Mouse (Mus musculus) ovary, postnatal 10 days (tissue): ENCODE results near the gene Tmem254a.
"Not testable (repeated sequence)": the region's sequence is repeated elsewhere in the genome, so short reads cannot be mapped to it uniquely, and the experiment has no call there.

ENCODE experiments used
- DNase-seq: peaks from one replicate; pipeline ENCODE4 v3.0.0; 2022; ENCODE audit warnings: low spot score

The Tmem254a gene

GRCm38 (mm10) chr14:25927562-25927881, at the start of gene Tmem254a:
Gene Tmem254a, minus strand, starts transcription at chr14:25927672.
- DNase-seq, result not testable (repeated sequence)

DNA sequence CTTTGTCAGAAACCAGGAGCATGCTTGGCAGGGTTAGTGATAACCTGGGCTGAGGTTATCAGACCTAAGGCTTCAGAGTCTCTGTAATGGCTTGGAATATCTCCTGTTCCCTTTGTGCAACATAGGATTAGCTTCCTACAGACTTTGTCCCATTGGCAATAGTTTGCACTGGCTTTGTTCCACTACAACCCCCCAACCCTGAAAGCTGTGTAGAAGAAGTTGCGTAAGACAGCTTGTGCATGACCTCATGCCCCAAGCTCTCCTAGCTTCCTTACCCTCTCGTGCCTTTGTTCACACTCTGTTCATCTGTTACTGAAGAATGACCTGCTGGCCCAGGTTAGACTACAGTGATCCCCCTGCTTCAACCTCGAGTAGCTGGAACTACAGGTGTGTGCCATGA, 30.4 kb upstream of the Tmem254a start:
- DNase-seq, result not testable (repeated sequence)

- DNase-seq, result not testable (repeated sequence)
These were observed 10.5 kb upstream of the Tmem254a start, which contains the start of gene Cphx1 for GRCm38 (mm10) chr14:25938004-25938403. Gene Cphx1, plus strand, starts transcription at chr14:25938304.

GRCm38 (mm10) chr14:25936867-25937630, 9.6 kb upstream of the Tmem254a start:
- DNase-seq, result not testable (repeated sequence)

GRCm38 (mm10) chr14:25926814-25927561, 484 bp downstream of the Tmem254a start:
- DNase-seq, result not testable (repeated sequence)

- DNase-seq, result not testable (repeated sequence)
These were observed 8.9 kb downstream of the Tmem254a start for GRCm38 (mm10) chr14:25918427-25919170.

GRCm38 (mm10) chr14:25908976-25909375, 18.5 kb downstream of the Tmem254a start:
- not testable (repeated sequence) for DNase-seq

DNA sequence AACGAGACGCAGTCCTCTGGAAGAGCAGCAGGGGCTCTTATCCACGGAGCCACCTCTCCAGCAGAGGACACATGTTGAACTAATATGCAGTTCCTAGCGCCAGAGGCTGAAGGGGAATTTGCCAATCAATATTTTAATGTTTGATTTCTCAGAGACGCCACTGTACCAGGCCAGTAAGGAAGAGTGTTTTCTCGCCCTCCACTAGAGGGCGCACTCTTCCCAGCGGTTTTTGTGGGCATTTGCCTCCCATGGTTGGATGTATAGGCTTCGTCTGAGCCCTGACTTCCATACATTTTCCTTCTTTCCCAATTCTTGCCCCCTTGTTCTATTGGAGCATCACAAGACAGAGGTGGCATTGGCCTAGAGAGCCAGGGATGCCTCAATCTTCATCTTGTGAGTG, 20.2 kb downstream of the Tmem254a start:
- not testable (repeated sequence) for DNase-seq

GRCm38 (mm10) chr14:25905243-25905642, 22.2 kb downstream of the Tmem254a start:
- DNase-seq, result not testable (repeated sequence)

GRCm38 (mm10) chr14:25903000-25903399, 24.5 kb downstream of the Tmem254a start, which contains the start of gene Plac9a:
Gene Plac9a, minus strand, starts transcription at chr14:25903100.
- not testable (repeated sequence) for DNase-seq

DNA sequence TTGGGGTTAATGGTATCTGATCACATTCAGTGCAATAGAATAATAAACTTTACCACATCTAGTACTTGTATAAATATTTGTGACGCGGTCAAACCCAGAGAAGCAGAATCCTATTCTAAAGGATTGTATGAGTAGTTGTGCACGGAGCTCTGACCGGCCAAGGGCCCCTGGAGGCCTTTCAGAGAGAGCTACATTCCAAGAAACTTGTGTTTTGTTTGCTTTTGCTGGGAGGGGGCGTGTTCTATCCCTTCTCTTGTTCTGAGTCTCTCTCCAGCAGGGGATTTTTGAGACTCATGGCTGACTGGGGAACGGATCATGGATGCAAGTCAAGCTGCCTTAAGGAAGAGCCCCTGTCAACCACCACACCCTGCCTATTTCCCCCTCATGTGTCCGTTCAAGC, 31.8 kb downstream of the Tmem254a start:
- not testable (repeated sequence) for DNase-seq

DNA sequence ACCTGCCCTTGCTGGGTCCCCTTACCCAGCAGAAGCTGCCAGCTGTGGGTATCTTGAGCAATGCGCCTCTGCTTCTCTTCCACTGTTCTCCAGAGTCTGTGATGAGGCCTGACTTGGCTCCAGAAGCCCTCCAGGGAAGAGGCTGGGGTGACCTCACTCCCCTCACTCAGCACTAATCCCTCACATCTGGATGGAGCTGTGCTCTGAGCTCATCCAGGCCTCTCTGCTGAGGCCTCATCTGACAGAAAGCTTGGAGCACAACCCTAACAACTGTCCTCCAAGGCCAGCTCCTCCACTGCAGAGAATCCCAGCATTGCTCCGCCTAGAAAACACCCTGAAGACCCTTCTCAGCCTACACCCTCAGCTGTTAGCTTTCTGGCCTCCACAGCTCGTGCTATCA, 32.9 kb downstream of the Tmem254a start:
- DNase-seq, result not testable (repeated sequence)

DNA sequence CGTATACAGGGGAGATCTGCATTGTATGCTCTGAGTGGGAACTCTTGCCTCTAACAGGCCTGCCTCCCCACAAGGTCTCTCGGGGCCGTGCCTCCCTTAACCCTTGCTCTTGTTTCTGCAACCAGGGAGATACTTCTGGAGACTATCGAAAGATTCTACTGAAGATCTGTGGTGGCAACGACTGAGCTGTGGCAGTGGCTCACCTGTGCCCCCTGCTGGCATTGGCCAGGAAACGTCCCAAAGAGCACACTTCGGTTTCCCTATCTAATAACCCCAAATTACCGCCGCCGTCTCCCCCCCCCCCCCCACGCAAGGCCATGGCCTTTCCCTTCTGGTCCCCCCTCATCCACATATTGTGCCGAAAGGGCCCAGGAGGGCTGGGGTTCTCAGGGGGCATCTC, 41.6 kb downstream of the Tmem254a start:
- DNase-seq, result not testable (repeated sequence)

DNA sequence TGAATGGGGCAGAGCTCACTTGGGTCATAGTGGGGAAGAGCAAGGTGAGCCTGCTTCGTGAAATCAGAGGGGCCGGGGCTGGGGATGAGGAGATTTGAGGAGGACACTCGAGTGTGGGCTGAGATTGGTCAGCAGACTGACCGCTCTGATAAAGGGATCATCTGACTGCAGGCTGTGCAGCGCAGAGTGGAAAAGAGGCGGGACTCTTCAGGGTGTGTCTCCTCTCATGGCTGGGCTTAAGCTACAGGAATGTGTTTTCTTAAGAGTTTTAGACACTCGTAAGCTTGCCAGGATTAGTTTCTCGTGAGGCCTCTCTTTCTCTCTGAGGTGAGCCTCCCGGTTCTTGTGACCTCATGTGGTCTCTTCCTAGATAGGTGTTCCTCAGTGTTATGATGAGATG, 45.7 kb downstream of the Tmem254a start:
- not testable (repeated sequence) for DNase-seq

GRCm38 (mm10) chr14:25876640-25877039, 50.8 kb downstream of the Tmem254a start:
- not testable (repeated sequence) for DNase-seq
